Mouse (Mus musculus) heart, postnatal 0 days (tissue): ENCODE measurements around the gene Ablim2.

Experiments used
- CTCF ChIP-seq: IDR thresholded peaks from 2 replicates; pipeline ENCODE4 v1.5.1; 2016; ENCODE audit warnings: antibody characterized with exemption, control low read depth, low read depth
- EP300 ChIP-seq: IDR thresholded peaks from 2 replicates; pipeline ENCODE4 v1.6.1; 2016; ENCODE audit warnings: antibody characterized with exemption, low read depth

DNA sequence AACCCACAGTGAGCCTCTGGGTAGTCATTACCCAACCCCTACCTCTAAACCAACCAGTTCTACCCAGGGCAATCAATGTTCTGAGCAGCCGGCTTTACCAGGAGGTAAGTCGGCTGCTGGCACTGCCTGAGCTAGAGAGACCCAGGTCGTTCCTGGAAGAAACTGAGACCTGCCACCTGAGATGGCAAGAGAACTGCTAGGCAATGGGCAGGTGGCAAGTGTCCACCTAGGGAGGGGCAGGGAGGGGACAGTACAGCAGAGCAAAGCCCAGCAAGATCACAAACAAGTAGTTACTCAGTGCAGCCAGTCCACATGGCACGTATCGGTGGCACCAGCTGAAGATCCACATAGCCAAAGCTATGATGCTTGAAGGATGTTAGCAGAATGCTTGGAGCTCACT is 118.6 kb downstream of the Ablim2 start:
- TF ChIP-seq CTCF (no peak), EP300 (no peak)
